Mouse (Mus musculus): ENCODE results near the gene Hist1h4f.

GRCm38 (mm10) chr13:23515826-23516620 lies 35.4 kb downstream of the Hist1h4f start:
- TF ChIP-seq CTCF (IDR thresholded peaks at IDR 0.05) (no peak), POLR2A (IDR thresholded peaks at IDR 0.05; ENCODE audit: insufficient read depth, low read depth, low read length) (no peak)

Measured in heart, adult 2 months (tissue).